Mouse (Mus musculus): Measurements from ENCODE around the gene Gart.

DNA sequence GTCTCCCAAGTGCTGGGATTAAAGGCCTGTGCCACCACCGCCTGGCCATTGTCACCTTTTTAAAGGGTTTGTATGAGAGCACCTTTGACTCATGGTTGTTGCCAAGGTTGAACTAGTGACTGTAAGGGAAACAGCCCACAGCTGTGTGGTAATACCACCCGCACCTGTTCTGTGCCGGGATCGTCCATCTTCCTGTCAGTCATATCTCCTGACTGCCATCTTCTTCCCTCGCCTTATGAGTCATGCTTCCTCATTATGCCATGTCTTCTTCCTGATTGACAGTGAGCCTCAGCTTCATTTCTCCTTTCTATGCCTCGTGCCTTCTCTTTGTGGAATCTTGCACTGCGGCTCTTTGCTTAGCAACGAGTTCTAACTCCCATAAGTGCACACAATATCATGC, 39.8 kb downstream of the Gart start:
- no peak for TF ChIP-seq CTCF (IDR thresholded peaks at IDR 0.05; ENCODE audit: low read depth, low read length)
- no peak for TF ChIP-seq POLR2A (IDR thresholded peaks at IDR 0.05; ENCODE audit: insufficient read depth, low read length)
